Mouse (Mus musculus) midbrain, embryonic 15.5 days (tissue): ENCODE measurements around the gene Cav2. TPM values are rescaled to one million over a fixed set of nuclear protein-coding genes. Genes with fewer than 3 reads are reported as not detected.

Experiments
- ATAC-seq: fragments of 200-750 bp; cut with Nextera tagmentation; replicated peaks from 2 replicates; pipeline ENCODE4 v1.8.0; 2017; ENCODE audit warnings: moderate TSS enrichment
- H3K27ac ChIP-seq: fragments of 300-500 bp; sonication (generic); 2 replicates; pipeline ENCODE4 v1.5.1; 2015; ENCODE audit warnings: mild to moderate bottlenecking, inconsistent platforms
- H3K27me3 ChIP-seq: fragments of 300-500 bp; sonication (generic); replicated peaks from 2 replicates; pipeline ENCODE4 v1.6.1; 2015; ENCODE audit warnings: inconsistent platforms
- H3K36me3 ChIP-seq: fragments of 300-500 bp; sonication (generic); replicated peaks from 2 replicates; pipeline ENCODE4 v1.6.1; 2015; ENCODE audit warnings: inconsistent platforms
- H3K4me1 ChIP-seq: fragments of 300-500 bp; sonication (generic); 2 replicates; pipeline ENCODE4 v1.6.1; 2015; ENCODE audit warnings: inconsistent platforms
- H3K4me2 ChIP-seq: fragments of 300-500 bp; sonication (generic); 2 replicates; pipeline ENCODE4 v1.6.1; 2015; ENCODE audit warnings: inconsistent platforms, mild to moderate bottlenecking, moderate library complexity
- H3K4me3 ChIP-seq: fragments of 300-500 bp; sonication (generic); 2 replicates; pipeline ENCODE4 v1.5.1; 2015; ENCODE audit warnings: mild to moderate bottlenecking, inconsistent platforms
- H3K9ac ChIP-seq: fragments of 300-500 bp; sonication (generic); 2 replicates; pipeline ENCODE4 v1.6.1; 2015; ENCODE audit warnings: mild to moderate bottlenecking, inconsistent platforms
- H3K9me3 ChIP-seq: fragments of 300-500 bp; sonication (generic); 2 replicates; pipeline ENCODE4 v1.6.1; 2016; ENCODE audit warnings: inconsistent platforms
- WGBS: fragments of 180-500 bp; shearing (Covaris S2); methylation state at CpG from one replicate; pipeline ENCODE4 v1.1.7; 2015; ENCODE audit warnings: mixed read lengths; 5-methylcytosine and 5-hydroxymethylcytosine counted together
- polyA plus RNA-seq: library from polyadenylated mRNA; unstranded; fragments of >200 nt; fragmentation: Nextera tagmentation; extraction: Ambion mirVana; gene quantifications from 2 replicates; pipeline ENCODE4 v1.2.1, GENCODE M21; 2015

Cav2 gene
- polyA plus RNA-seq, 1 experiment from 2014 or later: 12.0 TPM

- H3K9me3 ChIP-seq: no peaks in the 10 kb centered on the region
- peaks cover 5% of the 10 kb centered on the region; the same call in 1 of the 2 replicates for H3K27me3 ChIP-seq
- H3K9ac ChIP-seq: no peak overlapping the region
- ATAC-seq: peak; percentile 48
- no peaks in the 10 kb centered on the region for H3K36me3 ChIP-seq
- WGBS: 23% methylated on average over 8 of the region's 8 CpGs
- peak overlapping the region; percentile 63 for H3K4me3 ChIP-seq
- H3K4me2 ChIP-seq: peak overlapping the region; percentile 95
- H3K4me1 ChIP-seq: peaks cover 6% of the 10 kb centered on the region; the same call in 1 of the 2 replicates
- no peak overlapping the region for H3K27ac ChIP-seq
Observed at GRCm38 (mm10) chr6:17281757-17282092, 740 bp downstream of the Cav2 start.

DNA sequence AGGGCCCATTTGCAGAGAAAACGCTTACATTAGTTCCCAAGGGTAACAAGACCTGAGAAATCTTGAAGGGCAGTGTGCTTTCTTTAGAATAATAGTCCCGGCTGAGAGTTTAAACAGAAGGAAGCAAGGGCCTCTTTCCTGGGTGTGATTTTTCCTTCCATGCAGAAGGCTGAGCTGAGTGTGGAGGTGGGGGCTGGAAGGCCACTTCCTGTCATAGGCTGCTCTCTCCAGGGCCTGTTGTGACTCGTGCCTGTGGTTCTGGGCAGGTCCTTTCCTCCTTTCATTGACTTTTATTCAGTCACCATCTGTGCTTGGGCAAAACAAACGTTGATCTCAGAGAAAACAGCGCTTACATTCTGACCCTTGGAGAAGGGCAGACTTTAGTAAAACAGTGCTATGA, 1.2 kb downstream of the Cav2 start:
- Histone ChIP-seq H3K9ac (no peak overlapping the region), H3K4me3 (no peak overlapping the region), H3K36me3 (no peaks in the 10 kb centered on the region), H3K9me3 (no peaks in the 10 kb centered on the region), H3K4me2 (peak overlapping the region; percentile 95; the same call in 1 of the 2 replicates), H3K4me1 (peaks cover 6% of the 10 kb centered on the region; the same call in 1 of the 2 replicates), H3K27me3 (peaks cover 5% of the 10 kb centered on the region; the same call in 1 of the 2 replicates), H3K27ac (no peak overlapping the region)
- WGBS: 53% methylated on average over 5 of the region's 5 CpGs
- ATAC-seq: no peak

DNA sequence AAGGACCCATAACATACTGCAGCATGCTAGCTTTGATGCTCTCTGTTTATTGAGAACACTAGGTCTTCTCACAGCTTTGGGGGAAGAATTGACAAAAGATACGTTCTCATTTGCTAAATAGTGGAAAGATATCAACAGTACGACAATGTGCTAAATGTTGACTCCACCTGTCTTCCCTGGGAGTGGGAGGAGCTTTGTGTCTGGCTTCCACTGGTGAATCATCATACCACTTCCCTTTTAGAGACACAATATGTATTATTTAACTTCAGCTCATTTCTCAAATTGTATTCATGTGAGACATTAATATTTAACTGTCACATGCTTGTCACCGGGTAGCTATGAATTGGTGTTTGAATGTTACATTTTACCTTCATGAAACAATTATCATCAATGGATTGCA, 2.8 kb downstream of the Cav2 start:
- no peak overlapping the region for H3K27ac ChIP-seq
- H3K4me1 ChIP-seq: peaks cover 6% of the 10 kb centered on the region; the same call in 1 of the 2 replicates
- H3K27me3 ChIP-seq: peaks cover 5% of the 10 kb centered on the region; the same call in 1 of the 2 replicates
- H3K36me3 ChIP-seq: no peaks in the 10 kb centered on the region
- no peak overlapping the region for H3K9ac ChIP-seq
- 88% methylated on average over 3 of the region's 3 CpGs for whole genome bisulfite sequencing
- H3K9me3 ChIP-seq: no peaks in the 10 kb centered on the region
- no peak for ATAC-seq
- H3K4me3 ChIP-seq: no peak overlapping the region
- H3K4me2 ChIP-seq: no peak overlapping the region

GRCm38 (mm10) chr6:17286381-17286780, 5.4 kb downstream of the Cav2 start:
- Histone ChIP-seq H3K4me3 (no peak overlapping the region), H3K9me3 (no peaks in the 10 kb centered on the region), H3K4me2 (no peak overlapping the region), H3K9ac (no peak overlapping the region), H3K27me3 (peaks cover 5% of the 10 kb centered on the region; the same call in 1 of the 2 replicates), H3K27ac (no peak overlapping the region), H3K4me1 (0 out of 2 replicates have a peak, but pooled peaks cover 2% of the 10 kb centered on the region), H3K36me3 (no peaks in the 10 kb centered on the region)
- ATAC-seq: no peak
- 77% methylated on average over 4 of the region's 4 CpGs for WGBS

DNA sequence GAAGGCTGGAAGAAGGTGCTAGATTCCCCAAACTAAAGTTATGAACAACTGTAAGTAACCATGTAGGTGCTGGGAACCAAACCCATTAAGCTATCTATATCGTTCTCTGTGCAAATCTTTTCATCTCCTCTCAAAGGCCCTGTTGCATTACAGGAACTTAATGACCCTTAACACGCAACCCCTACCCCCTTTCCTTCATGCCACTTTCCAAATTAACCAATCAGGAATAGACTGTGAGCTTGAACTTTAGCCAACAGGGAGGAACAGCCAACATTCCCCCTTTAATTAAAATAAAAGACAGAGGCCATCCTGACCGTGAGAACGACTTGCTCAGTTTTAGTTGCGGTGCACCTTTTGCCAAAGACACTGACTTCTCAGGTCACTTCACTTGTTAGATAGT, 14.1 kb downstream of the Cav2 start:
- no peak for ATAC-seq
- H3K9ac ChIP-seq: no peak overlapping the region
- H3K36me3 ChIP-seq: no peaks in the 10 kb centered on the region
- WGBS: 74% methylated on average over 5 of the region's 5 CpGs
- H3K27ac ChIP-seq: no peak overlapping the region
- H3K27me3 ChIP-seq: no peaks in the 10 kb centered on the region
- no peaks in the 10 kb centered on the region for H3K4me1 ChIP-seq
- H3K9me3 ChIP-seq: no peaks in the 10 kb centered on the region
- H3K4me2 ChIP-seq: no peak overlapping the region
- H3K4me3 ChIP-seq: no peak overlapping the region

- no peak within 1 kb of the TSS for H3K27ac ChIP-seq
- under 1% methylated on average over 26 of the region's 26 CpGs for WGBS
- H3K36me3 ChIP-seq: no peaks in the 10 kb centered on the region
- ATAC-seq: peak; percentile 81
- peak within 1 kb of the TSS; percentile 46 for H3K9ac ChIP-seq
- H3K27me3 ChIP-seq: peaks cover 25% of the 10 kb centered on the region
- peak within 1 kb of the TSS; percentile 93 for H3K4me2 ChIP-seq
- H3K9me3 ChIP-seq: no peaks in the 10 kb centered on the region
- peaks cover 16% of the 10 kb centered on the region for H3K4me1 ChIP-seq
- peak within 1 kb of the TSS; percentile 46 for H3K4me3 ChIP-seq
Observed at GRCm38 (mm10) chr6:17305954-17306601, 25.1 kb downstream of the Cav2 start, which contains the start of gene Cav1. Gene Cav1, plus strand, starts transcription at chr6:17306335.

DNA sequence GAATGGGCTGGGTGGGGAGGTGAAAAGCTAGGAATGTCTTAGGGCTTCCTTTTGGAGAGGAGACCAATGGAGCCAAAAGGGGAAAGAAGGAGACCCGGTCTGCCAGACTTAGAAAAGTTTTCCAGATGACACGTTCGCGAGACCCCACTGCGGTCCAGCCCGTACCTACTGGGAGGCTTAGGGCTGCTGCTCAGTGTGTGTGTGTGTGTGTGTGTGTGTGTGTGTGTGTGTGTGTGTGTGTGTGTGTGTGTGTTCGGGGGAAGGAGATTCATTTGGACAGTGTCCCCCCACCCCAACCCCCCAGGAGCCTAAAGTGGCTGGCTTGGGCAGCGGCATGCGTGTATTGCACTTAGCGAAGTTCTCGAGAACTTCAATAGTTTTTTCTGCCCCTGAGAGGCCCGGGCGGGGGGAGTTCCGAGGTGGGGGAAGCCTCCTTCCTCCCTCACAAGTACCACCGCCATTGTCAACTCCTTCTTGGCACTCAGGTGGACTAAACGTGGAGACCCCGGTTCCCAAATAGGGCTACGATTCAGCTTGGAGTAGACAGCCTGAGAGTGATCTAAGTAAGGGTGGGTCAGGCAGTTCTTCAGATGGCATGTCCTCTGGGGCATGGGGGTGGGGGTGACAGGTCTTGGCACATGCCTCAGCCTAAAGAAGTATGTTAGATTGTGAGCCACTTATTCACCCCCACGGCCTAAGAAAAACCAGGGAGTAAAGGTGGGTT, 25.8 kb downstream of the Cav2 start:
- Histone ChIP-seq H3K36me3 (no peaks in the 10 kb centered on the region), H3K9ac (peak overlapping the region; percentile 46), H3K27me3 (peaks cover 25% of the 10 kb centered on the region), H3K4me1 (peaks cover 16% of the 10 kb centered on the region), H3K4me2 (peak overlapping the region; percentile 93), H3K9me3 (no peaks in the 10 kb centered on the region), H3K27ac (no peak overlapping the region), H3K4me3 (peak overlapping the region; percentile 46)
- ATAC-seq: peak; percentile 61
- 2% methylated on average over 18 of the region's 19 CpGs for WGBS

DNA sequence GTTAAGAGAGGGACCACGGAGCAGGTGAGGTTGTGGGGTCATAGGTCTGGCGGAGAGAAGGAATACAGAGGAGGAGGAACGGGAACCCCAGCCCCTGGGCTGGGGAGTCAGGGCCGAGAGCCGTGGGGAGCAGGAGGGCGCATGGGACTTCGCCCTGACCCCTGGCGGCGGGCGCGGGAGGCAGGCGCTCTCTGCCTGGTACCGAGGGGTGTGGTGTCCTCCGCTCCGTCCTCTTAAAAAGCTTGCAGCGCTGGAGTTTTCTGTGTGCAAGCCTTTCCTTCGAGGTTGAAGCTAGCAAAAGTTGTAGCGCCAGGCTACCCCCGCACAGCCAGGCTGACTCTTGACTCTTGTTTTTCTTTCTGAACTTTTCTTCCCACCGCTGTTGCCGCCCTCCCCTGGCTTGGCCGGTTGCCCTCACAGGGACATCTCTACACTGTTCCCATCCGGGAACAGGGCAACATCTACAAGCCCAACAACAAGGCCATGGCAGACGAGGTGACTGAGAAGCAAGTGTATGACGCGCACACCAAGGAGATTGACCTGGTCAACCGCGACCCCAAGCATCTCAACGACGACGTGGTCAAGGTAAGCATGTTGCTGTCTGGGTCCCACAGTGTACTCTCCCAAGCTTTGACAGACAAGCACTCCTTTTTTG, 26.6 kb downstream of the Cav2 start:
- Histone ChIP-seq H3K36me3 (no peaks in the 10 kb centered on the region), H3K4me2 (peak overlapping the region; percentile 93), H3K9ac (no peak overlapping the region), H3K27ac (no peak overlapping the region), H3K4me3 (peak overlapping the region; percentile 46), H3K27me3 (peaks cover 25% of the 10 kb centered on the region), H3K9me3 (no peaks in the 10 kb centered on the region), H3K4me1 (peaks cover 16% of the 10 kb centered on the region)
- WGBS: 2% methylated on average over 31 of the region's 31 CpGs
- peak; percentile 77 for ATAC-seq

GRCm38 (mm10) chr6:17308661-17309060, 27.7 kb downstream of the Cav2 start:
- no peak overlapping the region for H3K27ac ChIP-seq
- 43% methylated on average over 2 of the region's 2 CpGs for WGBS
- ATAC-seq: no peak
- peaks cover 25% of the 10 kb centered on the region for H3K27me3 ChIP-seq
- peaks cover 16% of the 10 kb centered on the region for H3K4me1 ChIP-seq
- no peak overlapping the region for H3K4me2 ChIP-seq
- no peak overlapping the region for H3K9ac ChIP-seq
- H3K4me3 ChIP-seq: no peak overlapping the region
- no peaks in the 10 kb centered on the region for H3K36me3 ChIP-seq
- H3K9me3 ChIP-seq: no peaks in the 10 kb centered on the region

- no peak overlapping the region for H3K4me2 ChIP-seq
- no peak for ATAC-seq
- no peak overlapping the region for H3K27ac ChIP-seq
- no peak overlapping the region for H3K4me3 ChIP-seq
- H3K36me3 ChIP-seq: no peaks in the 10 kb centered on the region
- H3K9me3 ChIP-seq: no peaks in the 10 kb centered on the region
- H3K9ac ChIP-seq: no peak overlapping the region
- WGBS: 82% methylated on average over 2 of the region's 2 CpGs
- H3K27me3 ChIP-seq: peaks cover 24% of the 10 kb centered on the region
- peaks cover 16% of the 10 kb centered on the region for H3K4me1 ChIP-seq
Observed at GRCm38 (mm10) chr6:17309260-17309659, 28.3 kb downstream of the Cav2 start.

GRCm38 (mm10) chr6:17314241-17314640, 33.3 kb downstream of the Cav2 start:
- no peaks in the 10 kb centered on the region for H3K4me1 ChIP-seq
- no peak overlapping the region for H3K4me2 ChIP-seq
- H3K9me3 ChIP-seq: no peaks in the 10 kb centered on the region
- no peak overlapping the region for H3K27ac ChIP-seq
- no peak for ATAC-seq
- H3K36me3 ChIP-seq: no peaks in the 10 kb centered on the region
- no peaks in the 10 kb centered on the region; the same call in 1 of the 2 replicates for H3K27me3 ChIP-seq
- no peak overlapping the region for H3K4me3 ChIP-seq
- 90% methylated on average over 2 of the region's 2 CpGs for WGBS
- no peak overlapping the region for H3K9ac ChIP-seq
